Mouse (Mus musculus) testis, adult 2 months (tissue): ENCODE results near the gene Cox10. TPM values are rescaled to one million over a fixed set of nuclear protein-coding genes. Genes with fewer than 3 reads are reported as not detected.

Experiments
- H3K27ac ChIP-seq: fragments of 200-500 bp; 2 replicates; pipeline ENCODE4 v1.5.1; 2012; ENCODE audit warnings: low read depth, low read length; ENCODE audit not compliant: control insufficient read depth, insufficient read depth
- H3K27me3 ChIP-seq: fragments of 200-500 bp; 2 replicates; pipeline ENCODE4 v1.6.1; 2012; ENCODE audit warnings: mild to moderate bottlenecking, low read length, moderate library complexity; ENCODE audit not compliant: control insufficient read depth, insufficient read depth
- H3K36me3 ChIP-seq: fragments of 200-500 bp; 2 replicates; pipeline ENCODE4 v1.6.1; 2012; ENCODE audit warnings: mild to moderate bottlenecking, low read length; ENCODE audit not compliant: control insufficient read depth, insufficient read depth
- H3K4me1 ChIP-seq: fragments of 200-500 bp; 2 replicates; pipeline ENCODE4 v1.6.1; 2012; ENCODE audit warnings: low read length; ENCODE audit not compliant: control insufficient read depth, insufficient read depth
- H3K4me3 ChIP-seq: fragments of 200-500 bp; 2 replicates; pipeline ENCODE4 v1.5.1; 2012; ENCODE audit warnings: low read depth, mild to moderate bottlenecking, low read length, moderate library complexity, mixed read lengths; ENCODE audit not compliant: control insufficient read depth
- CTCF ChIP-seq: fragments of 200-500 bp; IDR thresholded peaks from 2 replicates; pipeline ENCODE4 v1.5.1; 2012; ENCODE audit warnings: low read depth, mild to moderate bottlenecking, inconsistent platforms, low read length, moderate library complexity; ENCODE audit not compliant: control insufficient read depth, insufficient read depth, insufficient replicate concordance
- POLR2A ChIP-seq: fragments of 200-500 bp; IDR thresholded peaks from 2 replicates; pipeline ENCODE4 v1.6.1; 2012; ENCODE audit warnings: low read depth, mild to moderate bottlenecking, inconsistent platforms, low read length, moderate library complexity; ENCODE audit not compliant: control insufficient read depth
- polyA plus RNA-seq: library from polyadenylated mRNA; depleted of rRNA; stranded (reverse); fragments of >200 nt; gene quantifications from 2 replicates; pipeline ENCODE4 v1.2.3, GENCODE M21; 2012

Cox10 gene
- polyA plus RNA-seq, 1 experiment: 11.9 TPM

DNA sequence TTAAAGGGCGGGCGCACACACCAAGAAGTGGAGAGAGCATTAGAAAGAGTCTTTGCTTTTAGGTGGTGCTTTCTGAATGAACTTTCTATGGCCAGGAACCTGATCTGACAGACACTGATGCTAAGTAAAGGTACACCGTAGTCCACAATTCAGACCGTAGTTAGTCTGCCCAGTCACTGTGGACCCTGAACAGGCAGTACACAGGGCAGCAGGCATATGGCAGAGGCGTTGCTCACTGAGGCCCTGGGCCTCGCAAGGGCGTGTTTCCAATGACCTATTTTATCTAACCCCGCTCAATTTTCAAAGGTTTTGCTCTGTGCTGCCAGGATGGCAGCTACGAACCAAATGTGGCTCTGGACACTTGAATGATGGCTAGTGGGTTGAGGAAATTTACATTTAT is 107.8 kb downstream of the Cox10 start:
- Histone ChIP-seq H3K27me3 (no peaks in the 10 kb centered on the region), H3K27ac (no peak overlapping the region)

DNA sequence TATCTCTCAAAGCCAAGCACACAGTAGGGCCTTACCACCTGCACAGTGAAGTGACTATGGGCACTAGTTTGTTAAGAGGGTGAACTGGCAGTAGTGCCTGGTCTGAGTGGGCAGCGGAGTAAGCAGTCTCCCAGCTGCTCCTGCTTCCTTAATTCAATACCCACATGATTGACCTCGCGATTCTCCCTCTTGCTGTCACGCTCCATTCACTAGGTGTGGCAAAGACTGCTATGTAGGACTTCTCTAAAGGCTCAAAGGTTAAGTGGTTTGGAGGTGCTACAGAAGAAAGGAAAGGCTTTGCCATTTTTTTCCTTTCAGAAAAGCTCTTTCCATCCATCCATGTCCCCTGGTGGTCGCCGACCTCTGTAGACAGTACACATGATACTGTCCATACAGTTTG is 108.5 kb downstream of the Cox10 start:
- Histone ChIP-seq H3K27ac (no peak overlapping the region), H3K4me3 (no peak overlapping the region), H3K27me3 (no peaks in the 10 kb centered on the region), H3K4me1 (peaks cover 3% of the 10 kb centered on the region), H3K36me3 (no peaks in the 10 kb centered on the region)
- TF ChIP-seq CTCF: no peak
- no peak for TF ChIP-seq POLR2A

More for the DNA sequence above, 107.8 kb downstream of the Cox10 start:
- Histone ChIP-seq H3K36me3 (no peaks in the 10 kb centered on the region), H3K4me3 (no peak overlapping the region), H3K4me1 (peaks cover 3% of the 10 kb centered on the region)
- no peak for TF ChIP-seq CTCF
- no peak for TF ChIP-seq POLR2A

DNA sequence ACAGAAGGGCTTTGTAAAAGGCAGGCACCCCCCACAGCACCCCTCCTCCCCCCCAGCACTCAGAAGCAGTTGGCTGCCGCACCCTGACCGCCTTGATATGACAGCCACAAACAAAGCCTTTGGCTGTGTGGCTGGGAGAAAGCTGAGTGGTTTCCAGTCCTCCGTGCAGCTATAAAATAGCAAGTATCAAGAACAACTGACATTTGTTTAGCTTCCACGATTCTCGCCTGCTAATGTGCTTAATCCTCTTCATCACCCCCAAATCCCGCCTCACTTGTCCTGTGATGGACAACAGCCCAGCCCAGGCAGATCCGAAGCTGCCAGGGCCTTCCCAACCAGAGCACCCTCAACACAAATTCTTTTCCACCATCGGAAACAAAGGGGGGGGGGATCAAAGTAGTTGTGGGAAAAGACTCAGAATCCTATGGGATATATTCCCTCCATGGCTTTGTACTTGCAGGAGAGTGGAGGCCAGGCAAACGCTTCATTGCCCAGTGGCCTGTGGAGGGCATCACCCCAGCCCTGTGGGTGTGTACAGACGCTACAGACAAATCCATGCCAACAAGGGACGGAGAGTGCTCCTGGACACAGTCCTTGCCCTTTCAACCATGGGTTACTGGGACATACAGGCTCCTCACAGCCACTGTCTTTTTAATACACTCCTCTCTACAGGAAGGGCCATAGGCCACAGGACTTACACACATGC is 109.9 kb downstream of the Cox10 start:
- Histone ChIP-seq H3K27ac (no peak overlapping the region), H3K27me3 (no peaks in the 10 kb centered on the region), H3K4me1 (peaks cover 3% of the 10 kb centered on the region), H3K4me3 (no peak overlapping the region), H3K36me3 (no peaks in the 10 kb centered on the region)
- TF ChIP-seq POLR2A: no peak
- TF ChIP-seq CTCF: no peak

DNA sequence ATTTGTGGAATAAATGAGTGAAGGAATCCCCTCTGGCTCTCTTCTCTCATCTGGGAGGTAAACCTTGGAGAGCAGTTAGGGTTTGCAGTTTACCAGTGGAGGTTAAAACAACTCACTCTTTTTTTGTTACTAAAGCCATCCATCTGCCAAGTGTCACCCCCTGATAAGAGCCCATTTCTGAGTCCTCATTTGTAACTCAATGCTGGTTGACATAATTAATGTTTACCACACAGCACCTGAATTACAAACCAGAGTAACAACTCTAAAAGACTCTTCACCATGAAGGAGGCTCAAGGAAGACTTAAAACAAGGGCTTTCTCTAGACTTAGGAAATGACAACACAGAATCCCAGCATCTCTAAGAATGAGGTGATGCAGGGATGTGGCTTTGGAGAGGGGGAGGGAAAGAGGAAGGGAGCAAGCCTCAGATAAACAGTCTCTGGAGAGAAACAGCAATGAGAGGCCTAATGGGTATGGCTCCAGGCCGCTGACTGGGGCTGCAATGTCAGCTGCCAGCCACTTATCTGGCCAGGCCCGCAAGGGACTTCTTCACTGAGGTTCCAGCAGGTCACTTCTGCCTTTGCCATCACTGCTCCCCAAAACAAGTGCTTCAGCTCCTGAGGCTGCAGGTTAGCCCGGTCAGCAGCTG is 110.8 kb downstream of the Cox10 start:
- no peaks in the 10 kb centered on the region for H3K36me3 ChIP-seq
- no peaks in the 10 kb centered on the region for H3K4me1 ChIP-seq
- no peak overlapping the region for H3K27ac ChIP-seq
- H3K27me3 ChIP-seq: no peaks in the 10 kb centered on the region
- H3K4me3 ChIP-seq: no peak overlapping the region
- TF ChIP-seq POLR2A (no peak), CTCF (no peak)

DNA sequence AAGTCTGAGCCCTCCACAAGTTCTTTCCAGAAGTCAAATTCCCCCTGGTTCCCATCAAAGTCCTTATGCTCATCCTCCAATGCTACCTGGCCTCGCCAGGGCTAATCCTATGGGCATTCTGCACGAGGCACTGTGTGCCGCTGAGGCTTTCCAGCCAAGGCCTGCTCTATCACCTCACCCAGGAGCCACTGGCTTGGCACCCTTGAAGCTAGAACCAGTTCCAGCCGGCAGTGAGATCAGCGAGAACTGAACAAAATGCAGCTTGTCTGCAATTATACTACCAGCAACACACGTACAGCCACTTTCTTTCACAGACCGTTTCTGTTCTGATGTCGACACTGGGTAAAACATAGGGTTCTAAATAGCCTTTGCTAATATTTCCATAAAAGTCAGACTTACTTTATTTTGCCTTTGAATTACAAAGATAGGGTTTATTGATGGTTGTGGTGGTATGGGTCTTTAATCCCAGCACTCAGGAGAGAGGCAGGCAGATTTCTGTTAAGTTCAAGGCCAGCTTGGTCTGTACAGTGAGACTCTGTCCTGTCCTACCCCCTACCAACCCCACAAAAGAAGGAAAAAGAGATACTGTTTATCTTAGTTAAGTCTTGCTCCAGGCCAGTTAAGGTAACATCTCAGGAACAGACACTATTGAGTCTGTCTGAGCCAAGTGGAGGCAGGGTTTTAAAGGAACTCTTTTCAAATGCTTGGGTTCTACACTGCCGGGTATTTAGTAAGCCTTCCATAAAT is 111.5 kb downstream of the Cox10 start:
- TF ChIP-seq CTCF: no peak
- TF ChIP-seq POLR2A: no peak
- Histone ChIP-seq H3K27me3 (no peaks in the 10 kb centered on the region), H3K4me1 (no peaks in the 10 kb centered on the region), H3K27ac (no peak overlapping the region), H3K36me3 (no peaks in the 10 kb centered on the region), H3K4me3 (no peak overlapping the region)

DNA sequence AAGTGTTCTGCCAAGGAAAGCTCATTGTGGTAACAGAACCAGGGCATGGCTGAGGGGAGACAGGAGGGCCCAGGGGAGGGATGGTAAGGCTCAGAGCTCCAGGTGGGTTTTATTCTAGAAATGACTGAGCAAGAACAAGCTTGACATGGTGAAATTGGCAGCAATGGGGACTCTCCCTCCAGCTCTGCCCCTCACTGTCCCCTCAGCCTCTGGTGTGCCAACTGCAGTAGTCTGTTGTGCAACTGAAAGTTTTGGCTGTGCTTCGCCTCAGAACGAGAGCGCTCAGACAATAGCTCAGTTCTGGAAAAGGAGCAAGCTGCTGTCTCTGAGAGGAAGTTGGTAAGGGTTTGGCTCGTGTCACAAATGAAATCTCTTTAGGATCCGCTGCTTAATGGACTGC is 113.8 kb downstream of the Cox10 start:
- Histone ChIP-seq H3K4me3 (no peak overlapping the region), H3K27me3 (no peaks in the 10 kb centered on the region), H3K27ac (no peak overlapping the region), H3K36me3 (no peaks in the 10 kb centered on the region), H3K4me1 (no peaks in the 10 kb centered on the region)
- no peak for TF ChIP-seq CTCF
- TF ChIP-seq POLR2A: no peak

DNA sequence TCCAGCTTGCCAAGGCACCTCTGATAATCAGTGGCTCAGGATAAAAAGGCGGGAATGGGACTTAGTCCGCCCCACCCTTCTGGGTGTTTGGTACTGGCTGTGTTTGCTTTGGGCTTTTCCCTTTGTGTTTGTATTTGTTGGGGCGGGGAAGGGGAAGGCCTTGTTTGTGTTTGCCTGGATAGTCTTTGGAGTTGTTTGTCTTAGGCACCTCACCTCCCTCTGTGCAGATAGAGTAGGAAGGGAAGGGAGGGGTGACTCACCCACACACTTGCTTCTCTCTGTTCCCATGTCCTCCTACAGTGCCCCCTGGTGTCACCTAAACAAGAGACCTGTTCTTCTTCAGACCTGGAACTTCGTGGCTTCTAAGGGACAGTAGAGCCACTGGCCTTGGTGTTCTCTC is 122.1 kb downstream of the Cox10 start:
- H3K27me3 ChIP-seq: no peaks in the 10 kb centered on the region
- H3K4me3 ChIP-seq: no peak overlapping the region
- no peak overlapping the region for H3K27ac ChIP-seq

More for the DNA sequence above, 122.1 kb downstream of the Cox10 start:
- TF ChIP-seq CTCF: no peak
- TF ChIP-seq POLR2A: no peak
- H3K36me3 ChIP-seq: no peaks in the 10 kb centered on the region
- no peaks in the 10 kb centered on the region; the same call in 1 of the 2 replicates for H3K4me1 ChIP-seq
